Mouse (Mus musculus): Measurements from ENCODE around the gene Jam3. TPM values are rescaled to one million over a fixed set of nuclear protein-coding genes. Genes with fewer than 3 reads are reported as not detected.
A peak's percentile ranks its signal among the peaks of the same experiment; 100 is the strongest.

Gene Jam3
- polyA plus RNA-seq, 1 experiment from 2014 or later: 97.8 TPM

GRCm38 (mm10) chr9:27110681-27111080 is 44.5 kb downstream of the Jam3 start:
- WGBS: 42% methylated on average over 5 of the region's 5 CpGs
- no peak overlapping the region for H3K9ac ChIP-seq
- no peak for ATAC-seq (ENCODE audit: insufficient number of reproducible peaks, insufficient read depth, low FRiP score, low TSS enrichment, low read depth)
- H3K36me3 ChIP-seq: no peaks in the 10 kb centered on the region
- peaks cover 16% of the 10 kb centered on the region for H3K4me1 ChIP-seq
- no peak overlapping the region for H3K4me3 ChIP-seq
- peak overlapping the region; percentile 44; the same call in 1 of the 2 replicates for H3K27ac ChIP-seq
- no peaks in the 10 kb centered on the region for H3K27me3 ChIP-seq
- H3K9me3 ChIP-seq: no peaks in the 10 kb centered on the region
- no peak overlapping the region for H3K4me2 ChIP-seq

DNA sequence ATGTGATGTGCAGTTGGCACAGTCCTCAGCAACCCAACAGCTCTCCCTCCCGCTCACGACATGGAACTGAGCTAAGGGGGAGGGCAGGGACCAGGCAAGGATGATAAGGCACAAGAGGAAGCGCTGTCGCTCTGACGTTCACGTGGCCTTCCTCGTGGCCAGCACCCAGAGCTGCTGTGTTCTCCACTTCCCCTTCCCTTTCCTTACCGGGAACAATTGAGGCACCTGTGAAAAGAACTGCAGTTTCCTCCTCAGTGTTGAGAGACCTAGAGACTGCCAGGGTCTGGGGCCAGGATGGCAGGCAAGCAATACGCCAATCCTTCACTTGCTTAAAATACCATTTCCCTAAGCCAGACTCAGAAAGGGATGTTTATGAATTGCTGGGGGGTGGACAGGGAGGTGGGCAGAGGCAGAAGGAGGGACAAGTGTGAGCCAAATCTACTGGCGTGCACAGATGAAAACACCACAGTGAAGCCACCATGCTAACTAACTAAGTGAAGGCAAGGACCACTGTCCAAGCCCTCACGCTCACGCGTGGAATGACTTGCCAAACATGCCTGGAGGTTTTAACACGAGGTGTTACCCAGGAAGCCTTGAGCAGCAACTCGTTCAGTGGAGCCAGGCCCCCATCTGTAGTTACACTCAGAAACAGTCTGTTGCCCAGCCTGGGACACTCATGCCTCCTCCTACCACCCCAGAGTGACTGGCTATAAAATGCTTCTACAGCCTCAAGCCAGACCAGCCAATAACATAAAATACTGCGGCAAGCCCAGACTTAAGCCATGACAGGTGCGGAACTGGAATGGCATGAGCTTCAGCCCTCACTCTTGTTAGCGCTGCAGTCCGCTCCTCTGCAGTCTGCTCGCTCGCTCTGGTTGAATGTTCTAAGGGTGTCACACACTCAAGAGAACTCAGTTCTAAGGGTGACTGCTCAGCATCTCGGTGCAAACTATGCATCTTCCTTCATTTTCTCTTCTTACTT is 45.4 kb downstream of the Jam3 start:
- Histone ChIP-seq H3K9me3 (no peaks in the 10 kb centered on the region), H3K27me3 (no peaks in the 10 kb centered on the region), H3K36me3 (peaks cover 4% of the 10 kb centered on the region), H3K27ac (peak overlapping the region; percentile 51), H3K4me1 (peaks cover 16% of the 10 kb centered on the region), H3K9ac (no peak overlapping the region), H3K4me3 (no peak overlapping the region), H3K4me2 (no peak overlapping the region)
- 69% methylated on average over 22 of the region's 22 CpGs for WGBS
- no peak for ATAC-seq (ENCODE audit: insufficient number of reproducible peaks, insufficient read depth, low FRiP score, low TSS enrichment, low read depth)

DNA sequence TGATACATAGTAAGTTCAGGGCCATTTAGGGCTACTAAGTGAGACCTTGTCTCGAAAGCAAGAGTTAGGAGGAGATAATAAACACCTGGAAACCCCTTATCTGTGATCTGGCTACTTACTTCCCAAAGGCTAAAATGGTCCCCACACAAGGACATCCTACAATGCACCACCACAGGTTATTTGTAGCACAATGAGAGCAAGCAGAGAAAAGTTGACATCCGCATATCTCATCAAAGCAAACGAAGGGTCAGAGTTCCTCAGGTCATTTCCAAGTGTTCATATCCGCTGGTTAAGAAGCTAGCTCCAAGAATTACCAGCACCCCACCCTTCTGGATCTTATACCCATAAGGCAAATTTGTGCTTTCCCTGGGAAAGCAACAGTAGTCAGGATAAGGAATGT is 46.8 kb downstream of the Jam3 start:
- WGBS: 86% methylated on average over 4 of the region's 4 CpGs
- Histone ChIP-seq H3K36me3 (peaks cover 17% of the 10 kb centered on the region), H3K9me3 (no peaks in the 10 kb centered on the region), H3K4me3 (no peak overlapping the region), H3K4me1 (peaks cover 16% of the 10 kb centered on the region), H3K9ac (no peak overlapping the region), H3K27ac (no peak overlapping the region), H3K4me2 (no peak overlapping the region), H3K27me3 (no peaks in the 10 kb centered on the region)
- no peak for ATAC-seq (ENCODE audit: insufficient number of reproducible peaks, insufficient read depth, low FRiP score, low TSS enrichment, low read depth)

GRCm38 (mm10) chr9:27106081-27106480 is 49.1 kb downstream of the Jam3 start:
- no peak overlapping the region for H3K4me3 ChIP-seq
- no peak overlapping the region for H3K27ac ChIP-seq
- ATAC-seq (ENCODE audit: insufficient number of reproducible peaks, insufficient read depth, low FRiP score, low TSS enrichment, low read depth): no peak
- H3K4me2 ChIP-seq: no peak overlapping the region
- 65% methylated on average over 1 of the region's 1 CpGs for WGBS
- peaks cover 16% of the 10 kb centered on the region for H3K4me1 ChIP-seq
- no peaks in the 10 kb centered on the region for H3K9me3 ChIP-seq
- no peak overlapping the region for H3K9ac ChIP-seq
- peaks cover 41% of the 10 kb centered on the region for H3K36me3 ChIP-seq
- H3K27me3 ChIP-seq: no peaks in the 10 kb centered on the region

DNA sequence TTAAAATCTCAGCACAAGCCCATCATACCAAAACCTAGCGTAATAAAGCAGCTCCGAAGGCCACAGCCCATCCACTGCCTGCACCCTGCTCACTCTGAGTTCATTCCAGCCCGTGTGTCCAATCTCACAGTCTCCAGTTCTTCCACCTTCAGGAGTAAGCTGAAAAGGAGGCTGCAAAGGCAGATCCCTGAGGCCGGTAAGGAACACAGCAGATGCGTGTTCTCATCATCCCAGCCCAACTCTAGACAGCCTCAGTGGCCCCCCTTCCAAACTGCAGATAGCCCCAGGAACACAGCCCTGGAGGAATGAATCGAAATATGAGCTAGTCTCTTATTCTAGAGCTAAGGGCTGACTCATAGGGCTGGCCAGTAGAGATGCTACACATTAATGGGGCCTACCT is 53.8 kb downstream of the Jam3 start:
- no peaks in the 10 kb centered on the region for H3K9me3 ChIP-seq
- H3K4me2 ChIP-seq: no peak overlapping the region
- WGBS: 90% methylated on average over 6 of the region's 6 CpGs
- H3K4me3 ChIP-seq: no peak overlapping the region
- no peak overlapping the region for H3K27ac ChIP-seq
- no peaks in the 10 kb centered on the region for H3K4me1 ChIP-seq
- no peak overlapping the region for H3K9ac ChIP-seq
- ATAC-seq (ENCODE audit: insufficient number of reproducible peaks, insufficient read depth, low FRiP score, low TSS enrichment, low read depth): no peak
- H3K36me3 ChIP-seq: peaks cover 83% of the 10 kb centered on the region
- no peaks in the 10 kb centered on the region for H3K27me3 ChIP-seq

DNA sequence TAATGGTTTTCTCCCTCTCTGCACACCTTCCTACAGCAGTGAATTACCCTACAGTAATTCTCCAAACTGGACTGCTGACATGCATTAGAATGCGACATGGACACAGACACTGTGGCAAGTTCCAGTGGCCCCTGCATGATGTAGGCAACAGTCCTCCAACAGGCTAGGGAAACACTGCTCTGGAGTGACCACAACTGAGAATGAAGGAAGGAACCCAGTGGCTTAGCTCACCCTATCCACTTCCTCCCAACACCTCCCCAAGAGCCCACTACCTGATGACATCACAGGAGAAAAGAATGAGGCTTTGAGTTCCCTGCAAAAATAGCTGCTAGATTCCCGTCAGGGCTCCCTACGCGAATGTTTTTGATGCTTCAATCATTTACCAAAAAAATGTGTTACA is 55.7 kb downstream of the Jam3 start:
- 86% methylated on average over 4 of the region's 4 CpGs for WGBS
- Histone ChIP-seq H3K4me2 (no peak overlapping the region), H3K9ac (no peak overlapping the region), H3K27ac (no peak overlapping the region), H3K4me1 (no peaks in the 10 kb centered on the region), H3K36me3 (peaks cover 92% of the 10 kb centered on the region), H3K4me3 (no peak overlapping the region), H3K27me3 (no peaks in the 10 kb centered on the region), H3K9me3 (no peaks in the 10 kb centered on the region)
- no peak for ATAC-seq (ENCODE audit: insufficient number of reproducible peaks, insufficient read depth, low FRiP score, low TSS enrichment, low read depth)

GRCm38 (mm10) chr9:27098557-27098956 is 56.7 kb downstream of the Jam3 start:
- H3K4me3 ChIP-seq: no peak overlapping the region
- no peak overlapping the region for H3K4me2 ChIP-seq
- ATAC-seq (ENCODE audit: insufficient number of reproducible peaks, insufficient read depth, low FRiP score, low TSS enrichment, low read depth): no peak
- no peak overlapping the region for H3K27ac ChIP-seq
- no peaks in the 10 kb centered on the region for H3K9me3 ChIP-seq
- no peaks in the 10 kb centered on the region for H3K4me1 ChIP-seq
- H3K27me3 ChIP-seq: no peaks in the 10 kb centered on the region
- H3K36me3 ChIP-seq: peaks cover 90% of the 10 kb centered on the region
- 86% methylated on average over 8 of the region's 8 CpGs for WGBS
- H3K9ac ChIP-seq: no peak overlapping the region

- Histone ChIP-seq H3K36me3 (peaks cover 90% of the 10 kb centered on the region), H3K27ac (no peak overlapping the region), H3K4me3 (no peak overlapping the region), H3K27me3 (no peaks in the 10 kb centered on the region), H3K4me1 (no peaks in the 10 kb centered on the region), H3K9me3 (no peaks in the 10 kb centered on the region), H3K9ac (no peak overlapping the region), H3K4me2 (no peak overlapping the region)
- WGBS: 32% methylated on average over 4 of the region's 4 CpGs
- ATAC-seq (ENCODE audit: insufficient number of reproducible peaks, insufficient read depth, low FRiP score, low TSS enrichment, low read depth): no peak
These were observed 57.1 kb downstream of the Jam3 start for GRCm38 (mm10) chr9:27098092-27098491.

GRCm38 (mm10) chr9:27092916-27093315 is 62.3 kb downstream of the Jam3 start:
- H3K4me3 ChIP-seq: no peak overlapping the region
- H3K27me3 ChIP-seq: no peaks in the 10 kb centered on the region
- no peak overlapping the region for H3K9ac ChIP-seq
- H3K36me3 ChIP-seq: peaks cover 85% of the 10 kb centered on the region
- H3K4me2 ChIP-seq: no peak overlapping the region
- no peaks in the 10 kb centered on the region for H3K4me1 ChIP-seq
- 89% methylated on average over 6 of the region's 6 CpGs for WGBS
- no peak overlapping the region for H3K27ac ChIP-seq
- ATAC-seq (ENCODE audit: insufficient number of reproducible peaks, insufficient read depth, low FRiP score, low TSS enrichment, low read depth): no peak
- H3K9me3 ChIP-seq: no peaks in the 10 kb centered on the region

DNA sequence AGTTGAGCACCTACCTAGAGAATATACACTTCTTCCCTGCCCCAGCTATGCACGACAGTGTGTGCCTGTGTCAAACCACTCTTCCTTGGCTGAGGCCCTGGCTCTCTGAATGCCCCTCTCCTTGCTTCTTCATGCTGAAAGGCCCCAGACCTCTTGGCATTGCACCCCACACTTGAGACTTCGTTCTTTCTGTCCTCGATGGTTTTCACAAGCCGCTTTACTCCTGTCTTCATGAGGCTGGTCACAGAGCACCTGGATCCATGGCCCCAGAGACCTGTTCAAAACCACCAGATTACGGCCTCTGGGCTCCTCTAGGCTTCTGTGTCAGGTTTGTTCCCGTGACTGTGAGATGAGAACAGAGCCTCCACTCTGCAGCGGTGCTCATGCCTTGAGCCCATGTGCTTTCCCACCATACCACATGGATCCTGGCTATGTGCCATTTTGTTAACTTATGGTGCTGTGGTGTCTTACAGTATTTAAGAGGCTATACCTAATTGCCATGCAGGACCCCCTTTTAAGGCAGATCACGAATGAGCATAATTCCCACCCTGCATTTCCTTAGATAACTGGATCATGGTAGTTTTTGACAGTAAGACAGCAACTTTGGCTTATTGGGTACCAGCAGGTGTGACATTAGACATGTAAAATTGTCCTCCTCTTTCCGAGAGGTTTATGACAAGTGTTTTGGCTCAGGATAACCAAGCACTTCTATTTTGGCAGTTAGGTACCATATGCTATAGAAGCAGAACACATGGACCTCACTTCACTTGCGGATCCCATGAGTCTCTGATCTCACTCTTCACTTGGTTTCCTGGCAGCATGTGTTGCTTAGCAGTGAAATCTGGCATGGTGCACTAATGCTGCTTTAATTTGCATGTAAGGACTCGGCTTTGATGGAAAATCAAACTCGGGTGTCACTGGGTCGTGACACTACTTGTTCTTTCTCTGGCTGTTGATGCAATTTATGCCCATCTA is 64.1 kb downstream of the Jam3 start:
- ATAC-seq (ENCODE audit: insufficient number of reproducible peaks, insufficient read depth, low FRiP score, low TSS enrichment, low read depth): no peak
- H3K4me2 ChIP-seq: no peak overlapping the region
- H3K9ac ChIP-seq: no peak overlapping the region
- H3K9me3 ChIP-seq: no peaks in the 10 kb centered on the region
- H3K36me3 ChIP-seq: peaks cover 90% of the 10 kb centered on the region
- H3K4me1 ChIP-seq: no peaks in the 10 kb centered on the region
- no peak overlapping the region for H3K4me3 ChIP-seq
- no peaks in the 10 kb centered on the region for H3K27me3 ChIP-seq
- no peak overlapping the region for H3K27ac ChIP-seq
- 89% methylated on average over 13 of the region's 13 CpGs for WGBS

DNA sequence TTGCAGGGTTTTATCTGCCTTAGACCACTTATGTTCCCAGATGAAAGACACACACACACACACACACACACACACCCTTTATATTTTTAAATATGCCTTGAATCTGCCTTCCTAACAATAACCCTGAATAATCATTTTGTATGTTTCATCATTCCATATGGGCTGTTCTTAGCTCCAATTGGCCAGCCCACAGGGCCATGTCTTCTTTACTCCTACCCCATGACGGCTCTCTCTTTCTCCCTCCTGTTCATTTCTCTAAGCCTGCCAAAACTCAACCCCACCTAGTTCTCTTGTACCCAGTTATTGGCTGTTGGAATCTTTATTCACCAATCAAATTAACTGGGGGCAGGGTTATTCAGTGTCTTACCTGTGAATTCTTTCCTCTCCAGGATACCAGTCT is 65.1 kb downstream of the Jam3 start:
- WGBS: 87% methylated on average over 1 of the region's 1 CpGs
- no peaks in the 10 kb centered on the region for H3K9me3 ChIP-seq

More for the DNA sequence above, 65.1 kb downstream of the Jam3 start:
- Histone ChIP-seq H3K9ac (no peak overlapping the region), H3K4me3 (no peak overlapping the region), H3K27ac (no peak overlapping the region), H3K27me3 (no peaks in the 10 kb centered on the region), H3K4me1 (no peaks in the 10 kb centered on the region), H3K4me2 (no peak overlapping the region), H3K36me3 (peaks cover 90% of the 10 kb centered on the region)
- ATAC-seq (ENCODE audit: insufficient number of reproducible peaks, insufficient read depth, low FRiP score, low TSS enrichment, low read depth): no peak
